Mouse (Mus musculus): ENCODE data around the gene Srp54c.

Srp54c gene

GRCm38 (mm10) chr12:55311841-55312240 lies 81.9 kb downstream of the Srp54c start:
- no peak for DNase-seq (ENCODE audit: low read depth)
